Mouse (Mus musculus): ENCODE results near the gene Hmgb1. TPM values are rescaled to one million over a fixed set of nuclear protein-coding genes. Genes with fewer than 3 reads are reported as not detected.

Gene Hmgb1
- polyA plus RNA-seq, 1 experiment = 138 TPM

DNA sequence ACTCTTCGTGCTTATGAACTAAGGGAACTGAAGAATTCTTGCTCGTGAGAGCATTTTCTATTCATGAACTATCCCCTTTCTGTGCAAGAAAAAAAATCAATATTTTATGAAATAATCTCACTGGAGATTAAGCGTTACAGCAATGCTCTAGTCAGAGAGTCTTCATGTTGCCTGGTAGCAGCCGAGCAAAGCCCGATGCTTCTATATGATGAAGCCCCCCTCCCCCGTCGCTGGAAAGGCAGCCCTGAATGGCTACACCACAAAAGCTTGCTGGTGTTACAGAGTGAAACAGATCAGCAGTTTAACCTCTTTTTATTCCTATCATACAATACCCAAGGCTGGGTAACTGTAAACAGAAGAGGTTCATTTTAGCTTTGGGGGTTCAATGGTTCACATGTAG lies 70.3 kb downstream of the Hmgb1 start:
- 0 out of 2 replicates have a peak, but pooled peaks cover 2% of the 10 kb centered on the region for H3K4me1 ChIP-seq (ENCODE audit: control insufficient read depth, insufficient read depth, low read length)
- TF ChIP-seq CTCF (IDR thresholded peaks at IDR 0.05; ENCODE audit: borderline replicate concordance, insufficient read depth, low read length) = no peak
- TF ChIP-seq POLR2A (IDR thresholded peaks at IDR 0.05; ENCODE audit: low read depth, low read length) = no peak

GRCm38 (mm10) chr5:149113439-149113838 lies 70.8 kb downstream of the Hmgb1 start:
- Histone ChIP-seq H3K4me1 (ENCODE audit: control insufficient read depth, insufficient read depth, low read length) (0 out of 2 replicates have a peak, but pooled peaks cover 2% of the 10 kb centered on the region), H3K27ac (ENCODE audit: insufficient read depth, low read length) (no peak overlapping the region), H3K4me3 (ENCODE audit: insufficient read depth, low read length) (no peak overlapping the region)
- TF ChIP-seq CTCF (IDR thresholded peaks at IDR 0.05; ENCODE audit: borderline replicate concordance, insufficient read depth, low read length) (no peak), POLR2A (IDR thresholded peaks at IDR 0.05; ENCODE audit: low read depth, low read length) (no peak)

More for the DNA sequence above, 70.3 kb downstream of the Hmgb1 start:
- Histone ChIP-seq H3K27ac (ENCODE audit: insufficient read depth, low read length) (no peak overlapping the region), H3K4me3 (ENCODE audit: insufficient read depth, low read length) (no peak overlapping the region)

GRCm38 (mm10) chr5:149112559-149112958 lies 71.7 kb downstream of the Hmgb1 start:
- H3K4me1 ChIP-seq (ENCODE audit: control insufficient read depth, insufficient read depth, low read length) = no peaks in the 10 kb centered on the region
- no peak overlapping the region for H3K27ac ChIP-seq (ENCODE audit: insufficient read depth, low read length)
- H3K4me3 ChIP-seq (ENCODE audit: insufficient read depth, low read length) = no peak overlapping the region
- TF ChIP-seq CTCF (IDR thresholded peaks at IDR 0.05; ENCODE audit: borderline replicate concordance, insufficient read depth, low read length) (no peak), POLR2A (IDR thresholded peaks at IDR 0.05; ENCODE audit: low read depth, low read length) (no peak)

DNA sequence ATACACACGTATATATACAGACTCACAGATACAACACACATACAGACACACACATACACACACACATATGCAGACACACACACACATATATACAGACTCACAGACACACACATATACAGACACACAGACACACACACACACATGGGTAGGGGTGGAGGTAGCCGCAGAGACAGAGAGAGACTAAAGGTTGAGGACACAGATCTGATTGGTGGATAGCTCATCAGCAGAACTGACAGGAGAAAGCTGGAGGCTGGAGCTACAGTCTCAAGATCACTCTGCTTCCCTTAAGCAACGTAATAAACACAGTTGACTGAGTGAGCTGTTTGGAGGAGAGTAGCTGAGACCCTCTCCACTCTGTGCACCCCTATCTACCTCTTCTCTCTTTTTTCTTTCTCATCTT lies 75.1 kb downstream of the Hmgb1 start:
- Histone ChIP-seq H3K27ac (ENCODE audit: insufficient read depth, low read length) (no peak overlapping the region), H3K4me1 (ENCODE audit: control insufficient read depth, insufficient read depth, low read length) (no peaks in the 10 kb centered on the region)

DNA sequence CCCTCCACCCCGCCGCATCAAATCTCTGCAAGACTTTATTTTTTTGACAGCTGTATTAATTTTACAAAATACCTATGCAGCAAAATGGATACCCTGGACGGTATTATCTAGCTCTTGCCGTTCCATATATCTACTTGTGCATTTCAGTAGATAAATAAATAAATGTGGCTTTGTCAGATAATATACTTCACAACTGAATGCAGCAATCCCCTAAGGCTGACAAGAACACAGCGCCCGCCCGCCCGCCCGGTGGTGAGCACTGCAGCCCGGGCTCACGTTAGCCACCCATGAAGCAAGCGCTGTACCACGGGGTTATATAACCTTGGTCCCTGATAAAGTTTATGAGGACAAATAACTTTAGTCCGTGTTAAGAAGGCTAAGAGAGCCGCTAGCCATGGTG lies 76.1 kb downstream of the Hmgb1 start:
- TF ChIP-seq POLR2A (IDR thresholded peaks at IDR 0.05; ENCODE audit: low read depth, low read length) = no peak
- no peak for TF ChIP-seq CTCF (IDR thresholded peaks at IDR 0.05; ENCODE audit: borderline replicate concordance, insufficient read depth, low read length)
- H3K27ac ChIP-seq (ENCODE audit: insufficient read depth, low read length) = no peak overlapping the region
- H3K4me3 ChIP-seq (ENCODE audit: insufficient read depth, low read length) = no peak overlapping the region
- H3K4me1 ChIP-seq (ENCODE audit: control insufficient read depth, insufficient read depth, low read length) = no peaks in the 10 kb centered on the region

More for the DNA sequence above, 75.1 kb downstream of the Hmgb1 start:
- no peak for TF ChIP-seq CTCF (IDR thresholded peaks at IDR 0.05; ENCODE audit: borderline replicate concordance, insufficient read depth, low read length)
- TF ChIP-seq POLR2A (IDR thresholded peaks at IDR 0.05; ENCODE audit: low read depth, low read length) = no peak
- no peak overlapping the region for H3K4me3 ChIP-seq (ENCODE audit: insufficient read depth, low read length)

DNA sequence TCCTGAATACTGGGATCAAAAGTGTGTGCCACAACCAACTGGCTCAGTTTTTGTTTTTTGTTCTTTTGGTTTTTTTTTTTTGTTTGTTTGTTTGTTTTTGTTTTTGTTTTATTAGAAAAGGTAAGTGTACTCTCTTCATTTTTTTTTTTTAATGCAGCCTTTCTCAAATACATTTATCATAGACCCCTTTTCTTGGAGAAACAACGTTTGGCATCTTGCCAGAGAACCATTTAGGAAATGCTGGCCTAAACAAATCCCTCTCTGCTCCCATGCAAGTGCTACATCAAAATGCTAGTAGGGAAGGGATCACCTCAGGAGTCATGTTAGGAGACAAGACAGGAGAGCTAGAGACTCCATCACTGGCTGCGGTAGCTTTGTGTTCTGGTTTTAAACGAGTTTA lies 76.7 kb downstream of the Hmgb1 start:
- Histone ChIP-seq H3K27ac (ENCODE audit: insufficient read depth, low read length) (no peak overlapping the region), H3K4me3 (ENCODE audit: insufficient read depth, low read length) (no peak overlapping the region), H3K4me1 (ENCODE audit: control insufficient read depth, insufficient read depth, low read length) (no peaks in the 10 kb centered on the region)
- TF ChIP-seq POLR2A (IDR thresholded peaks at IDR 0.05; ENCODE audit: low read depth, low read length) (no peak), CTCF (IDR thresholded peaks at IDR 0.05; ENCODE audit: borderline replicate concordance, insufficient read depth, low read length) (no peak)

- Histone ChIP-seq H3K4me1 (ENCODE audit: control insufficient read depth, insufficient read depth, low read length) (no peaks in the 10 kb centered on the region), H3K4me3 (ENCODE audit: insufficient read depth, low read length) (no peak overlapping the region), H3K27ac (ENCODE audit: insufficient read depth, low read length) (no peak overlapping the region)
- TF ChIP-seq POLR2A (IDR thresholded peaks at IDR 0.05; ENCODE audit: low read depth, low read length) (no peak), CTCF (IDR thresholded peaks at IDR 0.05; ENCODE audit: borderline replicate concordance, insufficient read depth, low read length) (no peak)
Observed at GRCm38 (mm10) chr5:149104096-149104725, 80.1 kb downstream of the Hmgb1 start.

GRCm38 (mm10) chr5:149101869-149102268 lies 82.4 kb downstream of the Hmgb1 start:
- Histone ChIP-seq H3K4me3 (ENCODE audit: insufficient read depth, low read length) (no peak overlapping the region), H3K27ac (ENCODE audit: insufficient read depth, low read length) (no peak overlapping the region), H3K4me1 (ENCODE audit: control insufficient read depth, insufficient read depth, low read length) (no peaks in the 10 kb centered on the region)
- TF ChIP-seq POLR2A (IDR thresholded peaks at IDR 0.05; ENCODE audit: low read depth, low read length) (no peak), CTCF (IDR thresholded peaks at IDR 0.05; ENCODE audit: borderline replicate concordance, insufficient read depth, low read length) (no peak)

GRCm38 (mm10) chr5:149100091-149100490 lies 84.2 kb downstream of the Hmgb1 start:
- no peaks in the 10 kb centered on the region for H3K4me1 ChIP-seq (ENCODE audit: control insufficient read depth, insufficient read depth, low read length)
- no peak for TF ChIP-seq CTCF (IDR thresholded peaks at IDR 0.05; ENCODE audit: borderline replicate concordance, insufficient read depth, low read length)

DNA sequence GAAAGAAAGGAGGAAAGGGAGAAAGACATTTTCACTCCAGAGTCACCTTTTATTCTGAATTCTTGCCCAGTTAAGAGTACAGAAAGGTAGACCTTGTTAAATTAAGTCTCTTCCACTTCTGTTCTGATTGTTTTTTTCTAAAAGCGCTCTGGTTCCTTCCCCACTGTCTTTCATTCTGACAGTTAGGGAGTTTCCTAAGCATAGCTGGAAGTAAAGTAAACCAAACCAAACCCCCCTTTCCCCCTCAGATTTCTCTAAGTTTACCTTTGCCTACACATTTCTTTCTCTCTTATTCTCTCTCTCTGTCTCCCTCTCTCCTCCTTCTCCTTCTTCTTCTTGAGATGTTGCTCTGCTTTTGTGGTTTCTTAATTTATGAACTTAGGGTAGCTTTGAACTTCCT lies 85.3 kb downstream of the Hmgb1 start:
- H3K27ac ChIP-seq (ENCODE audit: insufficient read depth, low read length) = no peak overlapping the region
- TF ChIP-seq CTCF (IDR thresholded peaks at IDR 0.05; ENCODE audit: borderline replicate concordance, insufficient read depth, low read length) = no peak
- no peak for TF ChIP-seq POLR2A (IDR thresholded peaks at IDR 0.05; ENCODE audit: low read depth, low read length)
- no peak overlapping the region for H3K4me3 ChIP-seq (ENCODE audit: insufficient read depth, low read length)

More at GRCm38 (mm10) chr5:149100091-149100490, 84.2 kb downstream of the Hmgb1 start:
- no peak overlapping the region for H3K4me3 ChIP-seq (ENCODE audit: insufficient read depth, low read length)
- no peak overlapping the region for H3K27ac ChIP-seq (ENCODE audit: insufficient read depth, low read length)

More for the DNA sequence above, 85.3 kb downstream of the Hmgb1 start:
- H3K4me1 ChIP-seq (ENCODE audit: control insufficient read depth, insufficient read depth, low read length) = no peaks in the 10 kb centered on the region
